Mouse (Mus musculus): ENCODE measurements around the gene Sez6l.

Sez6l gene

GRCm38 (mm10) chr5:112496753-112497369, 80.1 kb downstream of the Sez6l start:
- DNase-seq: no peak

- DNase-seq: peak; percentile 76 to 80
Measured at GRCm38 (mm10) chr5:112493492-112493891, 83.5 kb downstream of the Sez6l start.

- no peak for DNase-seq
Measured at GRCm38 (mm10) chr5:112491489-112491888, 85.5 kb downstream of the Sez6l start.

GRCm38 (mm10) chr5:112488101-112488776, 88.7 kb downstream of the Sez6l start:
- no peak for DNase-seq

- no peak for DNase-seq
Measured at GRCm38 (mm10) chr5:112487504-112487903, 89.5 kb downstream of the Sez6l start.

- peak in 1 of 2 experiments; percentile 28 for DNase-seq
Measured at GRCm38 (mm10) chr5:112486415-112486814, 90.6 kb downstream of the Sez6l start.

GRCm38 (mm10) chr5:112484924-112485715, 91.9 kb downstream of the Sez6l start:
- peak in 1 of 2 experiments; percentile 16 for DNase-seq

GRCm38 (mm10) chr5:112483030-112483429, 94.0 kb downstream of the Sez6l start:
- peak in 1 of 2 experiments; percentile 26 for DNase-seq

GRCm38 (mm10) chr5:112482551-112482950, 94.4 kb downstream of the Sez6l start:
- no peak for DNase-seq

- peak in 1 of 2 experiments; percentile 56 for DNase-seq
Measured at GRCm38 (mm10) chr5:112481946-112482410, 95.0 kb downstream of the Sez6l start.

- no peak for DNase-seq
Measured at GRCm38 (mm10) chr5:112473453-112473852, 103.5 kb downstream of the Sez6l start.

GRCm38 (mm10) chr5:112470144-112470543, 106.8 kb downstream of the Sez6l start:
- DNase-seq: peak; percentile 61 to 71

- DNase-seq: no peak
Measured at GRCm38 (mm10) chr5:112468986-112469581, 107.9 kb downstream of the Sez6l start.

- peak in 1 of 2 experiments; percentile 34 for DNase-seq
Measured at GRCm38 (mm10) chr5:112466331-112466730, 110.7 kb downstream of the Sez6l start.

GRCm38 (mm10) chr5:112459903-112460302, 117.1 kb downstream of the Sez6l start:
- DNase-seq: no peak

- no peak for DNase-seq
Measured at GRCm38 (mm10) chr5:112454966-112455555, 121.9 kb downstream of the Sez6l start.

GRCm38 (mm10) chr5:112453088-112453487, 123.9 kb downstream of the Sez6l start:
- DNase-seq: no peak

GRCm38 (mm10) chr5:112448747-112449440, 128.1 kb downstream of the Sez6l start, which contains the start of gene Gm6588:
Gene Gm6588, plus strand, starts transcription at chr5:112449426.
- DNase-seq: no peak

- DNase-seq: no peak
Measured at GRCm38 (mm10) chr5:112438535-112438934, 138.4 kb downstream of the Sez6l start.

GRCm38 (mm10) chr5:112433004-112433403, 144.0 kb downstream of the Sez6l start:
- peak; percentile 86 to 89 for DNase-seq

GRCm38 (mm10) chr5:112432033-112432432, 145.0 kb downstream of the Sez6l start:
- no peak for DNase-seq
